Mouse (Mus musculus): Measurements from ENCODE around the gene Slc38a10. TPM values are rescaled to one million over a fixed set of nuclear protein-coding genes. Genes with fewer than 3 reads are reported as not detected.

The Slc38a10 gene
- total RNA-seq, 2 experiments from 2014 or later = 33.2 to 47.0 TPM

DNA sequence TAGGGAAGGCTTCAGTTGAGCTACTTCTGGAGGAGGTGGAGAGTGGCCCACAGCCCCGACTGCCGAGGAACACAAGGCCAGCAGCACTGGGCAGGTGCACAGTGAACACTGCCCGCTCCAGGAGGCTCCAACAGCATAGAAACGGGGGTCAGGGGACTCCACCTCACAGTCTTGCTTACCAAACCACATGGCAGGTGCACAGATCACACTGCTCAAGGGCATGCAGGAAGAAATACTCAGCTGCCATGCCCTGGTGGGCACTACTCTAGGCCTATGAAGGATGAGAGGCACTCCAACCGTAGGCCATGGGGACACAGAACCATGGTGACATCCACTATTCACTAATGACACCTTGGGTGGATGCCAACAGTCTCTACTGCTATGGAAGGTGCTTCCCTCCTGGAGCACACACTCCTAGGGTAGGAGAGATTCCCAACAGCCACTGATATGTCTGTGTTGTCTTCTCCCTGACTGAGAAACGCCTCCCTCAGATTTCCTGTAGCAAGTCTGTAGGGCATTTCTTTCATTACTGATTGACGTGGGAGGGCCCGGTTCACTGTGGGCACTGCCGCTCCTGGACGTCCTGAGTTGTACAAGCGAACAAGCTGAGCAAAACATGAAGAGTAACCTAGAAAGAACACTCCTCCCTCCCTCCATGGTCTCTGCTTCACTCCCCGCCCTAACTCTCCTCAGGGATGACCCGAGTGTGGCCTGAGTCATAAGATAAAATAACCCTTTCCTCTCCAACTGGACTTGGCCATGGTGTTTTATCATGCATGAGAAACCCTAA is 7.2 kb downstream of the Slc38a10 start:
- no peak for ATAC-seq (replicated peaks; ENCODE audit: low FRiP score, low TSS enrichment, poor library complexity, severe bottlenecking)

DNA sequence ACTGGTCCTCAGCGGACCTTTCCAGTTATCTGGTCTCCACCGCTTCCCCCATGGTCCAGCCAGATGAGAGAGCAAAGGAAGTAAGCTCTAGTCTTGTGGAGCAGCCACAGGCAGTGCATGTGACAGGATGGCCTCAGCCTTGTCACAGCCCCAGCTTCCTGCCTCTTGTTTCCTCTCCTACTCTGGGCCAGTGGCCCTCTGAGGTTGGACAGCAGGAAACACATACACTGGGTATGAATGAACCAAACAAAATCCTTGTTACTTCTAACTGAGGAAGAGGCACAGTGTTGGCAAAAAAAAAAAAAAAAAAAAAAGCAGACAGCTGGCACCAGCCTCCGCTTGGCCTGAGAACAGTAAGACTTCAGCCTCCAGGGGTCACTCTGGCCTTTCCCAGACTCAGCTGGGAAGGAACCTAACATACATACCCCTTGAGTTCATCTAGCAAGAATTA is 8.5 kb downstream of the Slc38a10 start:
- ATAC-seq (replicated peaks; ENCODE audit: low FRiP score, low TSS enrichment, poor library complexity, severe bottlenecking) = no peak

DNA sequence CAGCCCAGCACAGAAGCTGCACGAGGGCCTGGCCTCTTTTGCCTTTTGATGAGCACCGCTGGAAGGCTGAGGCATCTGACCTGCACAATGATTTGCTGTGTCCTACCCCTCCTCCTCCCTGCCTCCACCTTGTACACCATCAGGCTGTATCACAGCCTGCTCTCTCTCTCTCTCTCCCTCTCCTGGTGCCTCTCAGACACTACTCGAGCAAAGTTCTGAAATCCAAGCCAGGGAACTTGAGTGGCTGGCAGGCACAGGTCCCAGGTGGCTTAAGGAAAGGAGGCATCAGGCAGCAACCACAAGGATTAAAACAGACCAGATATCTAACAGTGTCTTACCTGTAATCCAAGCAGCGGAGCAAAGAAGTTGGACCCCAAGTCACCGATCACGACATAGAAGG is 10.9 kb downstream of the Slc38a10 start:
- no peak for ATAC-seq (replicated peaks; ENCODE audit: low FRiP score, low TSS enrichment, poor library complexity, severe bottlenecking)

DNA sequence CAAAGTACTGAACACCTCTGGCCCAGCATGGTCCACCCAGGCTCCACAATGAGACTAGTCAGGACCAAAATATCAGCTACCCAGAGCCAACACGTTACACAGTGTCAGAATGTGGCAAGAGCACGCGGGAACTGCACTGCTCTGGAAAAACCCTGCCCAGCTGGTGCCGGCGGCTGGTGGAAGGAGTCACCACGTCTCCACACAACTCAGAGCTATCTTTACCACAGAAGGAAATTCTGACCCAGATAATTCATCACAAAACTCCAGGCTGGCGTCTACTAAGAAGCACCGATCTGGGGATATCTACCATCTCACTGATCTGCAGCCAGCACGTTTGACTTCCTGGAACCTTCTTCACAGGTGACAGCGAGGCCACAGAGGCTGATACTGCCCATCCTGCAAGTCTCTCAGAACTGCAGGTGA is 11.8 kb downstream of the Slc38a10 start:
- ATAC-seq (replicated peaks; ENCODE audit: low FRiP score, low TSS enrichment, poor library complexity, severe bottlenecking) = 0 out of 2 replicates have a peak, but pooled peaks have one; percentile 2

DNA sequence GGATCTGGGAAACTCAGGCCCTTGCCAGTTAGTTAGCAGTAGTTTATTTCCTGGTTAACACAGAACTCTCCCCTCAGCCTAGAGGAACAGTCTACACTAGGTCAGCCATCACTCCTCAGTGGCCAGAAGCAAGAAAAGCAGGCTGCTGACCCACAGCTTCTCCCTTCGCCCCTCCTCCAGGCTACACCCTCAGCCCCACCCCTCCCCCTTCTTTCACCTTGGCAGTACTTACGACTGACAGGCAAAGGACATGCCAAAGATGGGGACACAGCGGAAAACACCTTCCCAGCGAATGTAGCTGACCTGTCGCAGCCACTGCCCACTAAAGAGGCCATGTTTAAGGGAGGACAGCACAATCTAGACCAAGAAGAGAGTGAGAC is 13.5 kb downstream of the Slc38a10 start:
- ATAC-seq (replicated peaks; ENCODE audit: low FRiP score, low TSS enrichment, poor library complexity, severe bottlenecking) = no peak

DNA sequence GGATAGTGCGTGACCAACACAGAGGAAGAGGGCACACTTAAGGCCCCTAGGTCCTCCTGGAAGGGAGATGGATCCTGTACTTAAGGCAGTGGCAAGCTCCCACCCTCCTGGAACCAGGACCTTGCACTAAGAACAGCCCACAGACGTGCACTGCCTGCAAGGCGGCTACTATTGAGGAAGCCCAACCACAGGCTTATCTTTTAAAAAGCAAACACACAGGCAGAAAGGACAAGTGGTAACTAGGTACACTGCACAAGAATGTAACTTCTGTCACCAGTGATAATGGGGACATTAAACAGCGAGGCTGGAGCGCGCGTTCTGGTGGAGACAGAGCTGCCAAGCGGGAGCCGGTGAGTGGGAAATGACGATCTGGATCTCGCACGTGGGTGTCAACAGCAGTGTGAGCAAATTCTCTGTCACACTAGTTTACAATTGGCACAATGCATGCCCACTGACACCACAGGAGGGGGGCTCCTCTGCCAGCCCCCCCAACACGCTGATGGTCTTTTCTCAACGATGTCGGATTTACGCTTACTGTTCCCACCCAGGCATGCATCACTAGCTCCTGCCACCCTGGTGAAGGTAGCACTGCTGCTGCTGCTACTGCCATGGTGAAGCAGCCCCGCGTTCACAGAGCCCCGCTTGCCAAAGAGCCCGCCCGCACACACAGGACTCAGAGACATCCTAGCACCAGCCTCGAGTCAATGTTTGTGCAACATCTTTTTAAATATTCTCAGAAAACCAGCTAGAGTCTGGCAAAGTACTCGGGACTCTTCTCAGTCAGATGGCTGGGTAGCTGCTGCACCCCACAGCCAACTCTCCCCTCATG is 14.1 kb downstream of the Slc38a10 start:
- peak; percentile 87 for ATAC-seq (replicated peaks; ENCODE audit: low FRiP score, low TSS enrichment, poor library complexity, severe bottlenecking)

DNA sequence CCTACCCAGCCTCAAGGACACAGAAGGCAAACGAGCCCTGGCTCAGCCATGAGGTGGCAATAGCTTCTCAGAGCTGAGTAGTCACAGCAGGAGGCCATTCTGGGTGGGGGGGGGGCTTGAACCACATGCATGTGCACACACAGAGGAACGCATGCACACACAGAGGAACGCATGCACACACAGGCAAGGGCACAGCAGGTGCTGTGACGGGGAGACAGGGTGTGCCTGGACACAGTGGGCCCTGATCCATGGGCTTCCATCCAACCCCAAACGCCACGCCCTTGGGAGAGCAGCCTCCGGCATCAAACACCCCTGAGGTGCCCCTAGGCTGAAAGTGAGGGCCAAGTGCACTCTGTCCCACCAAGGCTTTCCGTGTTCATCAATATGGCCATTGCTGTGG is 15.0 kb downstream of the Slc38a10 start:
- ATAC-seq (replicated peaks; ENCODE audit: low FRiP score, low TSS enrichment, poor library complexity, severe bottlenecking) = 0 out of 2 replicates have a peak, but pooled peaks have one; percentile 5

DNA sequence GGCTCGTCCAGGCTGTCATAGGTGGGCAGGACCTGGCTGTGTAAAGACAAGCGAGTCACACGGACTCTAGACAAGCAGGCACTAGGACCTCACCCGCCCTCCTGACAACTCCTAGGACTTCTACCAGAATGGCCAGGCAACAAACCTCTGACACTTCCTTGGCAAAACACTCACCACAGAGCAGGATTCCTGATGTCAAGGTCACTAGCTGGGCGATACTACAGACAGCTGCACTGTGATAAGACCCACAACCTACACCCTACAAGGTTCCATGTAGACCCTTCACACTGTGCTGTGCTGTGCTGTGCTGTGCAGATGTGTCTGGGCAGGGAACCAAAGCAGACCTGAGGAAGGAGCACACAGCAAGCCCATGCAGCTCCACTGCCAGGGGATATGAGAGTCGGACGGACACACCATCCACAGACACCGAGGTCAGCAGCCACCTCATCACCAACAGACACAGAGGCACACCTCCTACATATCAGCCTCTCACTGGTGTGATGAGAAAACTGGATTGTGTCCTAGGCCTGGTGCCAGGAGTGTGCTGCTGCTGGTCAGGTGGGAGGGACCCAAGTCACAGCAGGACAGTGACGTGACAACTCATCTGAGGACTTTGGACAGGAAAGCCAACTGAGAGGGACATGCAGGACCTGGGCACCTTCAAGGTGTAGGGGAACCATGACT is 16.2 kb downstream of the Slc38a10 start:
- ATAC-seq (replicated peaks; ENCODE audit: low FRiP score, low TSS enrichment, poor library complexity, severe bottlenecking) = 0 out of 2 replicates have a peak, but pooled peaks have one; percentile 4

DNA sequence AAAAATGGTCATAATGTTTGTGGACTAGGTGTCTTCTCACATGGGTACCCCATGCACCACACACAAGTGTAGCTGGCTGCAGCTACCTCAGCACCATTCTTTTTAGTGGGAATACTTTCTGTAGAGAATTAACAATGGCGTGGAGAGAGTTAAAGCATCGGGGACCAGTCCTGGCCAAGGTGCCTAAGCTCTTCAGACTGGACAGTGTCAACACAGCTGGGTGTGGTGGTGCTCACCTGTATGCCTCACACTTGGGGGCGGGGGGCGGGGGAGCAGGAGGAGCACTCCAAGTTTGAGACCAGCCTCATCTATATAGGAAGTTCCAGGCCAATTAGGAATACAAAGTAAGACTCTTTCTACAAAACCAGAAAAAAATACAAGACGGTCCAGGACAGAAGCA is 17.0 kb downstream of the Slc38a10 start:
- no peak for ATAC-seq (replicated peaks; ENCODE audit: low FRiP score, low TSS enrichment, poor library complexity, severe bottlenecking)

DNA sequence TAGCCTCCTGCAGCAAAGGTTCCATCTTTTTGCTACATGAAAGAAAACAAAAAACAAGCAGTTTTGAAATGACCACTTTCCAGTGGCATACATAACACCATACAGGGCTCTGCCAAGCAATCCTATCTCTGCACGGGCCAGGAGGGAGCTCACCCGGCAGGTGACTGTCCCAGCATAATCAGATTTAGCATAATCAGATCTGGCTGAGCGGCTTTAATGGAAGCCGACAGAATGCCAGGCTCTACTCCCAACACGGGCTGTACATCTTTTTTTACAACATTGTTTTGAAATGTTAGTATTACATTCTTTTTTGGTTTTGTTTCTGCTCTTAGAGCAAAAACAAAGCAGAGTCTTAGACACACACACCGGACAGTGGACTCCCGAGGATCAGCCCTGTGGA is 21.9 kb downstream of the Slc38a10 start:
- ATAC-seq (replicated peaks; ENCODE audit: low FRiP score, low TSS enrichment, poor library complexity, severe bottlenecking) = no peak

DNA sequence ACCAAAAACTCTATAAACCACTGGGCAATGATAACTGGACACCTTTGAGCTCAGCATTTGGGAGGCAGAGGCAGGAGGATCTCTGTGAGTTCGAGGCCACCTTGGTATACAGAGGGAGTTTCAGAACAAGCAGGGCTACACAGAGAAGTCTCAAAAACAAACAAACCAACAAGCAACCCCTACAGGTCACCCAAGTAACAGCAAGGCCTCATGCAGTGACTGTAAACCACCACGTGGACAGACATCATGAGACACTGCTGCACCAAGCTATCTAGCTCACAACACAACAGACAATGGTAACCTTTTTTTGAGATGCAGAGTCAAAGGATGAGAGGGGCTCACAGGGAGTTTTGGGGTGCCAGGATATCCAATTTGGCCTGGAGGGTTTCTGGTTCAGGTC is 24.3 kb downstream of the Slc38a10 start:
- ATAC-seq (replicated peaks; ENCODE audit: low FRiP score, low TSS enrichment, poor library complexity, severe bottlenecking) = no peak

DNA sequence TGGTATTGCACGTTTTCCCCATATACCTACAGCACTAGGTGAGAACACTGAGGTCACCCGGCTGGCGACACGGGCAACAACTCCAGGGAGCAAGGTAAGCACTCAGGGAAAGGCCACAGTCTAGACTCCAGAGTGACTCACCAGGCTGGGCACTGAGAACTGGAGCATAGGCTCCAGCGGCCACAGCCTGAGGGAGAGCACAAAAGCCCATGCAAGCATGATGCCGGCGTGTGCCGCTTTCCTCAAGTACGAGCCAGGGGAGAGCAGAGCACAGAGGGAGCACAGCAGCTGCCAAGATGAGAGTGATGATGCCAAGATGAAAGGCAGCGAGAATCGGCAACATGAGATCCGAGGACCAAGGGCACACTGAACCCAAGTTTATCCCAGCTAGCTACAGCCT is 29.0 kb downstream of the Slc38a10 start:
- ATAC-seq (replicated peaks; ENCODE audit: low FRiP score, low TSS enrichment, poor library complexity, severe bottlenecking) = no peak

DNA sequence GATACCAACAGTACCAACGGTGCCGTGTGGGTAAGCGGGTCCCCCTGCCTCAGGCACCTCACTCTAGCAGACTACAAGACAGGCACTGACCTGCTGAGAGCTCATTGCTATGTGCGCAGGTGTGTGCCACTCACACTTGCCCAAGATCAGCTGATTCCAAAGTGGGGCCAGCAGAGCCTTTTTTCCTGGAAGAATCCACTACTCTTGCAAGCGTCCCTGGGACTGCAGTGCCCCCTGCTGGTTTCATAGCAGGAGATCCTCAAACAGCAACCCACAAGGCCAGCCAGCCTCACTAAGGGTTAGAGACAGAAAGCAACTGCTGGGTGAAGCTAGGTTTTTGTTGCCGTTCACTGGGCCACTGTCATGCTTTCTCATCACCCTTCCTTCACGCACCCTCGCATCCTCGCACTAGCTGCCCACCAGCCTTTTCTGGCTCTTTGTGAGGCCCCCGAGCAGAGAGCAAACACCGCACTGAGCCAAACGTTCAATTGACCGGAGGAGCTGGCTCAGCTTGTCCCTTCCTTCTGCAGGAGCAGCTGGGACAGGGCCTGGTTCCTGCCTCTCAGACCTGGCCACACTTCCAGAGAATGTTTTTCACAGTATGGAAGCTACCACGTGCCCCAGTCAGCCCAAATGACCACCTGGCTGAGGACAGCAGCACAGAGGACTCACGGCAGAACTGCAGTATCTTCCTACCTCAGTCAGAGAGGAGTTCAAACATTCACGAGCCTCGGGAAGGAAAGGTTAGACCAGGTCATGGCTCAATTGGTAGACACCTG is 30.3 kb downstream of the Slc38a10 start:
- ATAC-seq (replicated peaks; ENCODE audit: low FRiP score, low TSS enrichment, poor library complexity, severe bottlenecking) = 0 out of 2 replicates have a peak, but pooled peaks have one; percentile 20

DNA sequence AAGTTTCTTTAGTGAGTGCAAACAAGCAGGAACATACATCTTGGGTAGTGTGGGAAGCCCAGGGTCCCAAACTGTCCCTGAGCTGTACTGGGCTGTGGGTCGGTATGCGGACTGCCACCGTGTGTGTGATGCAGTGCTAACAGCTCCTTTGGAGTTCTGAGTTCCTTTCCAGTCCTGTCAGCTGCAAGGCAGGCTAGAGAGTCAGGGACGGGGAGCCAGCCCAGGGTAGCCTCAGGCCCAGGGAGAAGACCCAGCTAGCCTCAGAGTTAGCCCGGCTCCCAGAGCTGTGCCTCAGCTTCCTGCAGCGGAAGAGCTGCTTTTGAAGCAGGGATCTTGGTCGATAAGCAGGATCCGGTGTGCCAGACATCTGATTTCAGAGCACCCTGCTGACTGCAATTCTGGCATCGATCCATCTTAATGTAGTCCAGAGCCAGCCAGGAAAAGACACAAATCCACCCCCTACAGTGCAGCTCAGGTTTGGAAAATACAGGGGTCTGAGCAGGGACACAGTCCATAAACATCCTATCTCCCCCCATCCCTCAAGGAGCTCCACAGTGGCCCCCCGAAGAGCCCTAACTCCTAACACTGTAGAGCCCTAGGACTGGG is 31.1 kb downstream of the Slc38a10 start:
- no peak for ATAC-seq (replicated peaks; ENCODE audit: low FRiP score, low TSS enrichment, poor library complexity, severe bottlenecking)

DNA sequence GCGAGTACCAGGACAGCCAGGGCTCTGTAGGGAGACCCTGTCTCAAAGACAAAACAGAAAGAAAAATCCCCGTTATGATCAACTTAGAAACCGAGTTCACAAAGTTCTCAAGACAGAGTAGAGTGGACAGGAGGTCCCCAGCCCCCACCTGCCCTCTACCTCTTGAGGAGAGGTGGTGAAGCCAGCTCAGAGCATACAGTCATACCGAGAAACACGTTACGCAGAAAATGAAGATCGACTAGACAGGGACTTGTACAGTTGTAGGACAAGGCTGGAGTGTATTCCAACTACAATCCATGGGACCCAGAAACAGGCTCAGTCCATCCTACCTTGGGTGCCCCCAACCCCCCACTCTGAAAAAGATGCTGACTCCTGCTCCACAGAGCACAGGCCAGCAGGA is 32.0 kb downstream of the Slc38a10 start:
- ATAC-seq (replicated peaks; ENCODE audit: low FRiP score, low TSS enrichment, poor library complexity, severe bottlenecking) = no peak

DNA sequence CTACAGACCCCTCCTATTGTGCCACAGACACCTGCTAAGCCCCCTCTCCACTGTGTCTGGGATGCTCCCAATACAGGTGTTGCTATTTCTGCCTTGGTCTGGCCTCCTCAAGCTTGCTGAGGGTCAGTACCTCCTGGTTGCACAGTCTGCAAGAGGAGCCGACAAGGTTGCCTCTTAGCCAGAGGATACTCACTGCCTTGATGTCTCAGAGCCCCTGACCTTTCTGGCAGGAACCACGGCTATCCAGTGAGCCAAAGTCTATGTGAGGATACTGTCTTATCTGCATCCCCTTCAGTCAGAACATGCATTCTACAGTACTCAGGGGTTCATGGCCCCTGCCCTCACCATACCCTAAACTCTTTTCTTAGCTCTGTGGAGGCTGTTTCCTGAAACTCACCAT is 33.5 kb downstream of the Slc38a10 start:
- ATAC-seq (replicated peaks; ENCODE audit: low FRiP score, low TSS enrichment, poor library complexity, severe bottlenecking) = no peak

DNA sequence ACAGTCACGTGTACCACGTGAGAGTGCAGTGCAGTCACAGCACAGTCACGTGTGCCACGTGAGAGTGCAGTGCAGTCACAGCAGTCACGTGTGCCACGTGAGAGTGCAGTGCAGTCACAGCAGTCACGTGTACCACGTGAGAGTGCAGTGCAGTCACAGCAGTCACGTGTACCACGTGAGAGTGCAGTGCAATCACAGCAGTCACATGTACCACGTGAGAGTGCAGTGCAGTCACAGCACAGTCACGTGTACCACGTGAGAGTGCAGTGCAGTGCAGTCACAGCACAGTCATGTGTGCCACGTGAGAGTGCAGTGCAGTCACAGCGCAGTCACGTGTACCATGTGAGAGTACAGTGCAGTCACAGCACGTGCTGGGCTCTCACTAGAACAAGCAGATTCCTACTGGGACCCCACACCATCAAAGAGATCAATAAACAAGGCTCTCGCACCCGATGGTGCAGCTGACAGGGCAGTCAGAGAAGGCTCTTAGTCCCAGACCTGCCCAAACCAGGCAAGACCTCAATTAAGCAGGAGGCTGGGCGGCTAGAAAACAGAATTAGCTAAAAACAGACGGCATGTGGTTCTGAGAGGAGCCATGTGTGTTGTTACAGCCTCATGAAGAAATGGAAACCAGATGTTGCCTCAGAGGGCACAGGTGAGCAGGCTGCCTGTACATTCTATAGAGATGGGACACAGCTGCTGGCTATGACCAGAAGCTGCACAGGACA is 36.5 kb downstream of the Slc38a10 start:
- ATAC-seq (replicated peaks; ENCODE audit: low FRiP score, low TSS enrichment, poor library complexity, severe bottlenecking) = no peak

DNA sequence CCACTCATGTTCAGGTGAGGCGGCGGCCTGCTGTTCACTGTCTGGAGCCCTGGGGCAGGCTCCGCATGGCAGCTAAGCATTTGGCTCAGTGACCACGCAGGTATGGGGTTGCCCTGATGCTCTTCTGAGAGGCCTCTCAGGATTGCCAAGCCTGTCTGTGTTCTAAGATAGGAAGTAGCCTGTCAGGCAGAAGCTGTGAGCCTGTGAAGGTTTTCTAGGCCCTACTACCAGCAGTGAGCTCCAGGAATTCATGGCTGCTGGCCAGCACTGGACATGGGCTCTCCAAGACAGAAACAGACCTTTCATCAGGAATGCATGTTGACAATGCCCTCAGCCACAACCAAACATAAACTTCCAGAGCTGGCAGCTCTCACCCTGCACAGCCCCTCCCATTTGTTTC is 39.0 kb downstream of the Slc38a10 start:
- ATAC-seq (replicated peaks; ENCODE audit: low FRiP score, low TSS enrichment, poor library complexity, severe bottlenecking) = no peak
